Mouse (Mus musculus) spleen, adult 2 months (tissue): Measurements from ENCODE around the gene Optn. TPM values are rescaled to one million over a fixed set of nuclear protein-coding genes. Genes with fewer than 3 reads are reported as not detected.
A peak's percentile ranks its signal among the peaks of the same experiment; 100 is the strongest.

Experiments used
- DNase-seq, 2 experiments: peaks; one replicate each; pipeline versions ENCODE4 v3.0.0 to v3.0.0-alpha.2; 2012 to 2021; ENCODE audit warnings: low spot score in 2 of 2, low read depth in 1 of 2
- H3K27ac ChIP-seq: fragments of 200-500 bp; 2 replicates; pipeline ENCODE4 v1.5.1; 2012; ENCODE audit warnings: low read length, inconsistent platforms; ENCODE audit not compliant: insufficient read depth
- H3K27me3 ChIP-seq: fragments of 200-500 bp; 2 replicates; pipeline ENCODE4 v1.6.1; 2012; ENCODE audit warnings: mild to moderate bottlenecking, moderate library complexity, low read length, inconsistent platforms; ENCODE audit not compliant: control insufficient read depth, insufficient read depth
- H3K36me3 ChIP-seq: fragments of 200-500 bp; 2 replicates; pipeline ENCODE4 v1.6.1; 2012; ENCODE audit warnings: mild to moderate bottlenecking, low read length, inconsistent platforms; ENCODE audit not compliant: control insufficient read depth, insufficient read depth
- H3K4me1 ChIP-seq: fragments of 200-500 bp; 2 replicates; pipeline ENCODE4 v1.6.1; 2011; ENCODE audit warnings: inconsistent platforms; ENCODE audit not compliant: control insufficient read depth, insufficient read depth, insufficient read length
- H3K4me3 ChIP-seq: fragments of 200-500 bp; 2 replicates; pipeline ENCODE4 v1.5.1; 2011; ENCODE audit warnings: mild to moderate bottlenecking, inconsistent platforms; ENCODE audit not compliant: insufficient read depth, insufficient read length; ENCODE audit errors: extremely low read depth
- CTCF ChIP-seq: fragments of 200-500 bp; IDR thresholded peaks from 2 replicates; pipeline ENCODE4 v1.5.1; 2011; ENCODE audit warnings: mild to moderate bottlenecking, inconsistent platforms; ENCODE audit not compliant: insufficient read depth, insufficient read length, insufficient replicate concordance; ENCODE audit errors: extremely low read depth
- POLR2A ChIP-seq: fragments of 200-500 bp; IDR thresholded peaks from 2 replicates; pipeline ENCODE4 v1.6.1; 2011; ENCODE audit warnings: low read depth, low read length, inconsistent platforms
- WGBS: fragments of 180-500 bp; shearing (Covaris S2); methylation state at CpG from one replicate; pipeline ENCODE4 v1.1.7; 2018; 5-methylcytosine and 5-hydroxymethylcytosine counted together
- polyA plus RNA-seq: library from polyadenylated mRNA; depleted of rRNA; stranded (reverse); fragments of >200 nt; gene quantifications from 2 replicates; pipeline ENCODE4 v1.2.3, GENCODE M21; 2012

Gene Optn
- polyA plus RNA-seq, 1 experiment: 2.7 TPM

DNA sequence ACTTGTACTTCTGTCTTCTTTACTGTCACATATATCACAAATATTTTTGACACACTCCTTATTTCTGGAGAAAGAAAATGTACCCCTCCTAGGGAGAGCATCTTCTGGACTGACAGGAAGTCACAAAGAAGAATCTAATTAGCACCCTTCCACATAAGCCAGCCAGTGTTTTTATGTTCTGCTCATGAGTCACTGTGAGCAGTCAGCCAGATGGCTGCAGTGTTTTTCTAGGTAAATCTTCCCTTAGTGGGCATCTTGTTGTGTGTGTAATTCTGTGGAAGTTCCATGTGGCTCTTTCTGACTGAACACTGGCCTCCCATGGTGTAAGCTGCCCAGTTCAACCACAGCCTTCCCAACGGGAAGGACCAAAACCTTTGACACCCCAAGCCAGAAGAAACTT lies 44.1 kb downstream of the Optn start:
- no peak overlapping the region for H3K27ac ChIP-seq
- 83% methylated on average over 1 of the region's 1 CpGs for whole genome bisulfite sequencing
- no peak overlapping the region for H3K4me3 ChIP-seq
- no peaks in the 10 kb centered on the region for H3K27me3 ChIP-seq
- H3K36me3 ChIP-seq: no peaks in the 10 kb centered on the region
- 0 out of 2 replicates have a peak, but pooled peaks cover under 1% of the 10 kb centered on the region for H3K4me1 ChIP-seq
- no peak for DNase-seq
- TF ChIP-seq POLR2A (no peak), CTCF (no peak)

GRCm38 (mm10) chr2:5016922-5017321 lies 46.9 kb downstream of the Optn start:
- Histone ChIP-seq H3K27me3 (no peaks in the 10 kb centered on the region), H3K4me1 (0 out of 2 replicates have a peak, but pooled peaks cover 4% of the 10 kb centered on the region), H3K4me3 (no peak overlapping the region), H3K36me3 (no peaks in the 10 kb centered on the region), H3K27ac (no peak overlapping the region)
- DNase-seq: no peak
- 92% methylated on average over 7 of the region's 7 CpGs for WGBS
- TF ChIP-seq POLR2A: no peak

DNA sequence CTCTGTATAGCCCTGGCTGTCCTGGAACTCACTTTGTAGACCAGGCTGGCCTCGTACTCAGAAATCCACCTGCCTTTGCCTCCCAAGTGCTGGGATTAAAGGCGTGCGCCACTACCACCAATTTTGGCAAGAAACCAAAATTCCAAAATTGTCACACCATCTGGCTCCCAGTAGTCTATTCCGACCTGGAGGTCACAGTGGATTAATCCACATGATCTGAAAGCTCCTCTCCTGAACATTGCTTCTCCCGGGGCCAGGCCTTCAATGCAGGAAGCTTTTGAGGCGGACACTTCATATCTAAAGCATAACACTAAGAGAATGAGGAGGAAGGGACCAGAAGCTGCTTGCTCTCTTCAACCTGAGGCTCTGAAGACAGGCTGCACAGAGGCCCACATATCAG lies 48.3 kb downstream of the Optn start:
- WGBS: 94% methylated on average over 6 of the region's 6 CpGs
- no peak overlapping the region for H3K27ac ChIP-seq
- TF ChIP-seq CTCF: no peak
- no peak for TF ChIP-seq POLR2A
- H3K4me1 ChIP-seq: 0 out of 2 replicates have a peak, but pooled peaks cover 4% of the 10 kb centered on the region
- H3K27me3 ChIP-seq: no peaks in the 10 kb centered on the region
- DNase-seq: no peak
- no peak overlapping the region for H3K4me3 ChIP-seq
- H3K36me3 ChIP-seq: no peaks in the 10 kb centered on the region

DNA sequence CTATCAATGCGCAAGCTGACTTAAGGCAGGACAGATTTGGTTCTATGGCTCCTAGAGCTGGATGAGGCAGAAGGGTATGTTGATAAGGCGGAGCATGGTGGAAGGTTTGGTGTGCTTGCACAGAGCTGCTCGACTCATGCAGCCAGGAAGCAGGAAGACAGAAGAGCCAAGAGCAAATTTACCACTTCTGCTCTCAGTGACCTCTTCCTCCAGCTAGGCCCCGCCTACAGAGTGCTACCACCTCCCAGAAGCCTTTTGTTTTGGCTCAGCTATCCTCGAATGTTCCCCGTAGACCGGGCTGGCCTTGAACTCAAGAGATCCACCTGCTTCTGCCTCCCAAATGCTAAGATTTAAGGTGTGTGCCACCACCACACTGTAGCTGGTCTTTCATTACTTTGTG lies 49.2 kb downstream of the Optn start:
- TF ChIP-seq POLR2A (no peak), CTCF (no peak)
- H3K4me3 ChIP-seq: no peak overlapping the region
- H3K36me3 ChIP-seq: no peaks in the 10 kb centered on the region
- H3K27me3 ChIP-seq: no peaks in the 10 kb centered on the region
- DNase-seq: peak in 1 of 2 experiments; percentile 10
- H3K4me1 ChIP-seq: 0 out of 2 replicates have a peak, but pooled peaks cover 4% of the 10 kb centered on the region
- 65% methylated on average over 7 of the region's 7 CpGs for WGBS
- H3K27ac ChIP-seq: no peak overlapping the region

- no peak for TF ChIP-seq POLR2A
- no peak for TF ChIP-seq CTCF
- no peaks in the 10 kb centered on the region for H3K27me3 ChIP-seq
- no peak within 1 kb of the TSS for H3K27ac ChIP-seq
- H3K4me3 ChIP-seq: peak within 1 kb of the TSS; percentile 64
- peak; percentile 82 to 83 for DNase-seq
- 0 out of 2 replicates have a peak, but pooled peaks cover 4% of the 10 kb centered on the region for H3K4me1 ChIP-seq
- 2% methylated on average over 32 of the region's 32 CpGs for WGBS
- no peaks in the 10 kb centered on the region for H3K36me3 ChIP-seq
Measured at GRCm38 (mm10) chr2:5012491-5013324, 51.1 kb downstream of the Optn start, which contains the start of gene Mcm10. Gene Mcm10 (minus strand): TSS chr2:5012791.

GRCm38 (mm10) chr2:5011898-5012490 lies 51.9 kb downstream of the Optn start:
- H3K36me3 ChIP-seq: no peaks in the 10 kb centered on the region
- H3K4me1 ChIP-seq: 0 out of 2 replicates have a peak, but pooled peaks cover 4% of the 10 kb centered on the region
- no peak overlapping the region for H3K27ac ChIP-seq
- TF ChIP-seq POLR2A (no peak), CTCF (no peak)
- H3K4me3 ChIP-seq: peak overlapping the region; percentile 64; the same call in 1 of the 2 replicates
- DNase-seq: no peak
- no peaks in the 10 kb centered on the region for H3K27me3 ChIP-seq
- 8% methylated on average over 8 of the region's 8 CpGs for WGBS
